Mouse (Mus musculus) forebrain, embryonic 14.5 days (tissue): Measurements from ENCODE around the gene 1600002K03Rik. TPM values are rescaled to one million over a fixed set of nuclear protein-coding genes. Genes with fewer than 3 reads are reported as not detected.

Source experiments
- ATAC-seq: fragments of 200-750 bp; cut with Nextera tagmentation; 2 replicates; pipeline ENCODE4 v1.8.0; 2017; ENCODE audit warnings: mild to moderate bottlenecking, moderate library complexity
- DNase-seq: peaks from one replicate; pipeline ENCODE4 v3.0.0-alpha.2; 2015; ENCODE audit warnings: low spot score
- H3K27ac ChIP-seq: fragments of 300-500 bp; sonication (generic); 2 replicates; pipeline ENCODE4 v1.5.1; 2014; ENCODE audit warnings: low read depth, mild to moderate bottlenecking, control low read depth, low read length, moderate library complexity
- H3K27me3 ChIP-seq: fragments of 300-500 bp; sonication (generic); replicated peaks from 2 replicates; pipeline ENCODE4 v1.6.1; 2014; ENCODE audit warnings: low read length, control low read depth, mixed read lengths; ENCODE audit not compliant: control insufficient read depth, insufficient read depth
- H3K36me3 ChIP-seq: fragments of 300-500 bp; sonication (generic); 2 replicates; pipeline ENCODE4 v1.6.1; 2014; ENCODE audit warnings: low read length, control low read depth; ENCODE audit not compliant: control insufficient read depth, insufficient read depth
- H3K4me1 ChIP-seq: fragments of 300-500 bp; sonication (generic); 2 replicates; pipeline ENCODE4 v1.6.1; 2014; ENCODE audit warnings: antibody characterized with exemption, low read length, control low read depth; ENCODE audit not compliant: control insufficient read depth, insufficient read depth
- H3K4me2 ChIP-seq: fragments of 300-500 bp; sonication (generic); 2 replicates; pipeline ENCODE4 v1.6.1; 2014; ENCODE audit warnings: mild to moderate bottlenecking, control low read depth, low read length
- H3K4me3 ChIP-seq: fragments of 300-500 bp; sonication (generic); 2 replicates; pipeline ENCODE4 v1.5.1; 2014; ENCODE audit warnings: low read depth, low read length, control low read depth
- H3K9ac ChIP-seq: fragments of 300-500 bp; sonication (generic); 2 replicates; pipeline ENCODE4 v1.6.1; 2014; ENCODE audit warnings: mild to moderate bottlenecking, low read length, control low read depth, moderate library complexity
- H3K9me3 ChIP-seq: fragments of 300-500 bp; sonication (generic); replicated peaks from 2 replicates; pipeline ENCODE4 v1.6.1; 2016; ENCODE audit warnings: low read length, control low read depth, mixed read lengths; ENCODE audit not compliant: control insufficient read depth
- WGBS: fragments of 180-500 bp; shearing (Covaris S2); extraction: QIAGEN DNeasy Blood & Tissue Kit; methylation state at CpG from one replicate; pipeline ENCODE4 v1.1.7; 2014; 5-methylcytosine and 5-hydroxymethylcytosine counted together
- polyA plus RNA-seq: library from polyadenylated mRNA; unstranded; fragments of >200 nt; fragmentation: Nextera tagmentation; extraction: Ambion mirVana; gene quantifications from 2 replicates; pipeline ENCODE4 v1.2.1, GENCODE M21; 2014

Gene 1600002K03Rik
- polyA plus RNA-seq, 1 experiment from 2014 or later: 9.0 TPM

DNA sequence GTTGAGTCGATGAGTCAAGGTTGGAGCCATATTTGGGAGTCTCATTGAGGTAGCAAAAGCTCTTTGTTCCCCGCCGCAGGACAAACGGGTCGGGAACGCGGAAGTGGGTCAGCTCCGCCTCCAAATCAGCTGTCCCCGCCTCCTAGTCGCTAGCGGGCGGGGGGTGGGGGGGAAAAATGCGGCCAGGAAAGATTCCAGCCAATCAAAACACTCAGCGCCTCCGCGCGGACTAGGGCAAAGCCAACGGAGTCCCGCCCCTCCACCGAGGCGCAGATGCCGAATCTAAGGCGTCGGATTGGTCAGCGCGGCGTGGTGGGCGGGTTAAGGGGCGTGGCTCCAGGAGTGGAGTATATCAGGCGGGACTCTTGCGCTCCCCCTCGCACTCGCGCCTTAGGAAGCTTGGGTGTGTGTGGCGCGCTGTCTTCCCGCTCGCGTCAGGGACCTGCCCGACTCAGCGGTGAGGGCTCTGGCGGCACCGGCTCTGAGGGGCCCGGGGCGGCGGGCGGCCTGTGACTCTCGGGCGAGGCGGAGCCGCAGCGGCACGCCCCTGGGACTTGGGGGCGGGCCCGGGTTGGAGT lies 5.2 kb upstream of the 1600002K03Rik start:
- H3K4me3 ChIP-seq: peak overlapping the region; percentile 93
- ATAC-seq: peak; percentile 93
- peak overlapping the region; percentile 98 for H3K27ac ChIP-seq
- no peaks in the 10 kb centered on the region for H3K27me3 ChIP-seq
- WGBS: under 1% methylated on average over 53 of the region's 55 CpGs
- no peaks in the 10 kb centered on the region for H3K9me3 ChIP-seq
- H3K4me2 ChIP-seq: peak overlapping the region; percentile 85
- peaks cover 37% of the 10 kb centered on the region for H3K4me1 ChIP-seq
- H3K9ac ChIP-seq: peak overlapping the region; percentile 99
- DNase-seq: peak; percentile 100
- H3K36me3 ChIP-seq: peaks cover 33% of the 10 kb centered on the region

DNA sequence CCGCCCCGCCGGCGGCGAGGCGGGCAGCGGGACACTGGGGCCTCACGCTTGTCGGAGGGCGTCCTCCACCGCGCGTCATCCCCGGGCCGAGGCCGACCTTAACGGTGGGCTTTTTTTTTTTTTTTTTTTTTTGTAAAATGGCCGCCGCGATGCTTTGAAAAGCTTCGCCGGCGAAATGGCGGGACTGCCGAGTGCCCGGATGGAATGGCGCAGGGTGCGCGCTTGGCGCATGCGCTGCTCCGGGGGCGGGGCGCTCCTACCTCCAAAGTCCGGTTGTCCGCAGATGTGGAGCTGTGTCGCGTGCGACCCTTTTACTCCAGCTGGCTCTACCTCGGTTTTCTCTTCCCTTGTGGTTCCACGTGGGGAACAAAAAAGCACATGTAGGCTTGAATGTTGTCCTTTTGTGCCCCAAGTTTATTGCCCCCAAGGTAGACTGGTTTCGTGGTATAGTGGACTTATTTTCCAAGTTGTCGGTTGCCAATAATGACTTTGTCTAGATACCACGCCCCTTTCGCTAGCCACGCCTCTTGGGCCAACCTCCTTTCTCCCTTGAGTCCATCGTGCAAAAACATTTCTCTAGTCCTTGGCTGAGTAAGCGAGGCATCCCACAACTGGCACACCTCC lies 4.6 kb upstream of the 1600002K03Rik start:
- H3K4me2 ChIP-seq: peak overlapping the region; percentile 85
- ATAC-seq (peak; percentile 40), DNase-seq (peak; percentile 94)
- peak overlapping the region; percentile 98 for H3K27ac ChIP-seq
- H3K36me3 ChIP-seq: peaks cover 34% of the 10 kb centered on the region
- no peaks in the 10 kb centered on the region for H3K9me3 ChIP-seq
- H3K27me3 ChIP-seq: no peaks in the 10 kb centered on the region
- H3K4me3 ChIP-seq: peak overlapping the region; percentile 93
- H3K9ac ChIP-seq: peak overlapping the region; percentile 99
- under 1% methylated on average over 48 of the region's 48 CpGs for WGBS
- H3K4me1 ChIP-seq: peaks cover 38% of the 10 kb centered on the region

GRCm38 (mm10) chr10:80169070-80169469 lies 3.7 kb upstream of the 1600002K03Rik start:
- peak overlapping the region; percentile 93 for H3K4me3 ChIP-seq
- no peaks in the 10 kb centered on the region for H3K27me3 ChIP-seq
- peak overlapping the region; percentile 98; the same call in 1 of the 2 replicates for H3K27ac ChIP-seq
- peaks cover 38% of the 10 kb centered on the region for H3K4me1 ChIP-seq
- H3K4me2 ChIP-seq: peak overlapping the region; percentile 85
- ATAC-seq: no peak
- H3K9me3 ChIP-seq: no peaks in the 10 kb centered on the region
- peaks cover 34% of the 10 kb centered on the region for H3K36me3 ChIP-seq
- no peak for DNase-seq
- WGBS: 53% methylated on average over 1 of the region's 1 CpGs
- H3K9ac ChIP-seq: peak overlapping the region; percentile 99

DNA sequence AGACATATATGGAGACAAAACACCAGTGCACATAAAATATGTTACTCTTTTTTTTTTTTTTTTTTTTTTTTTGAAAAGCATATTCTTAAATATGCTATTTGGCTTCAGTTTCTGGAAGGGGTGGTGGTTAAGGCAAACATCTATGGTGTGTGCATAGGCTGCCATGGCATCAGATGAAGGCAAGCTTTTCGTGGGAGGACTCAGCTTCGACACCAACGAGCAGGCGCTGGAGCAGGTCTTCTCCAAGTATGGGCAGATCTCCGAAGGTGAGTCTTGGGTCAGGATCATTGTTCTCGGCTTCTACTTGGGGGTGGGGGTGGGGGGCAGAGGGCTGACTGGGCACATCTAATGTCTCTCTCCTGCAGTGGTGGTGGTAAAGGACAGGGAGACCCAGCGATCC lies 3.1 kb upstream of the 1600002K03Rik start:
- 91% methylated on average over 7 of the region's 7 CpGs for WGBS
- H3K9me3 ChIP-seq: no peaks in the 10 kb centered on the region
- ATAC-seq: no peak
- H3K27me3 ChIP-seq: no peaks in the 10 kb centered on the region
- H3K4me3 ChIP-seq: no peak overlapping the region
- peaks cover 35% of the 10 kb centered on the region for H3K4me1 ChIP-seq
- no peak for DNase-seq
- no peak overlapping the region for H3K27ac ChIP-seq
- H3K36me3 ChIP-seq: peaks cover 34% of the 10 kb centered on the region
- H3K9ac ChIP-seq: no peak overlapping the region; the same call in 1 of the 2 replicates
- peak overlapping the region; percentile 85 for H3K4me2 ChIP-seq

DNA sequence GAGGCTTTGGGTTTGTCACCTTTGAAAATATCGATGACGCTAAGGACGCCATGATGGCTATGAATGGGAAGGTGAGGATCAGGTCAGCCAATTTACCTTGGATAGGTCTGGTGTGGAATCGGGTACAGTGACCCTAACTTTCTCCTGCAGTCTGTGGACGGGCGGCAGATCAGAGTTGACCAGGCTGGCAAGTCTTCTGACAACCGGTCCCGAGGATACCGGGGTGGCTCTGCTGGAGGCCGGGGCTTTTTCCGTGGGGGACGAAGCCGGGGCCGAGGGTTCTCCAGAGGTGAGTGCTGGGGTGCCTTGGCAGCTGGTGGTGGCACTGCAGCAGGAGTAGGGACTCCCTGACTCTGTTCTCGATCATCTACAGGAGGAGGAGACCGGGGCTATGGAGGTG lies 2.7 kb upstream of the 1600002K03Rik start:
- DNase-seq (no peak), ATAC-seq (no peak)
- Histone ChIP-seq H3K9me3 (no peaks in the 10 kb centered on the region), H3K9ac (peak overlapping the region; percentile 25; the same call in 1 of the 2 replicates), H3K27me3 (no peaks in the 10 kb centered on the region), H3K27ac (no peak overlapping the region), H3K4me1 (peaks cover 33% of the 10 kb centered on the region), H3K4me2 (no peak overlapping the region; the same call in 1 of the 2 replicates), H3K36me3 (peaks cover 34% of the 10 kb centered on the region), H3K4me3 (no peak overlapping the region)
- WGBS: 93% methylated on average over 16 of the region's 16 CpGs

DNA sequence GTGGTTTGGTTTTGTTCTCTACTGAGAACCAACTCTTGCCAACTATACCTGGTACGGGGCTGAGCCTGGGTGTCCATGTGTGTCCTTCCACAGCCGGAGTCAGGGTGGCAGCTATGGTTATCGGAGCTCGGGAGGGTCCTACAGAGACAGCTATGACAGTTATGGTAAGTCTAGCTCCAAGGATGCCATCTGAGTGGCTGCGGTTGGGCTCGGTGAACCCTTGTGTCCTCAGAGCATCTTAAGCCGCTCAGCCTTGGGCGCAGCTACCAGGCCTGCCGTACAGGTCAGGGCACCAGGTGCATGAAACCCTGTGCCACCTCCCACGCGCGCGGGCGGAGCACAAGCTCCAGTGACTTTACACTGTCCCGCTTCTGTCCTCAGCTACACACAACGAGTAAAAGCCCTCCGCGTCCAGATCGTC lies 2.1 kb upstream of the 1600002K03Rik start:
- no peak overlapping the region for H3K27ac ChIP-seq
- no peak overlapping the region for H3K4me3 ChIP-seq
- H3K27me3 ChIP-seq: no peaks in the 10 kb centered on the region
- no peak overlapping the region; the same call in 1 of the 2 replicates for H3K9ac ChIP-seq
- no peak for ATAC-seq
- no peak for DNase-seq
- no peak overlapping the region for H3K4me2 ChIP-seq
- H3K36me3 ChIP-seq: peaks cover 34% of the 10 kb centered on the region
- no peaks in the 10 kb centered on the region for H3K9me3 ChIP-seq
- WGBS: 98% methylated on average over 19 of the region's 19 CpGs
- peaks cover 28% of the 10 kb centered on the region for H3K4me1 ChIP-seq

DNA sequence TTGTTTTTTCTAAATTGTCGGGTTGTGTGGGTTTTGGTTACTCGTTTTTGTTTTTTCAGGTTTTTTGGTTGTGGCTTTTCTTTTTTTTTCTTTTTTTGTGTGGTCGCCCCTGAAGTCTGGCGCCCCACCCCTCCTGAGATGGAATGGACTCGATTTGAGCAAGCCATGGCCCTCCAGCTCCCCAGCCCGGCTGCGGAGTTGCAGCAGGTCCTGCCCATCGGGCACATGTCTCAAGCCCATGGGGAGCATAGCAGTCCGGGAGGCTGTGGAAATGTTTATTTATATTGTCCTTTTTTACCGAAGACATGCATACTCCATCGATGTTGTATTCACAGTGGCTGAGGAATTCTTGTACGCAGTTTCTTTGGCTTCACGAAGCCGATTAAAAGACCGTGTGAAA lies 1.5 kb upstream of the 1600002K03Rik start:
- H3K36me3 ChIP-seq: peaks cover 34% of the 10 kb centered on the region
- H3K27ac ChIP-seq: no peak overlapping the region
- peaks cover 26% of the 10 kb centered on the region for H3K4me1 ChIP-seq
- WGBS: 93% methylated on average over 15 of the region's 15 CpGs
- no peak overlapping the region for H3K4me2 ChIP-seq
- no peaks in the 10 kb centered on the region for H3K27me3 ChIP-seq
- ATAC-seq: no peak
- no peaks in the 10 kb centered on the region for H3K9me3 ChIP-seq
- no peak for DNase-seq
- no peak overlapping the region for H3K9ac ChIP-seq
- H3K4me3 ChIP-seq: no peak overlapping the region

GRCm38 (mm10) chr10:80171760-80172526 lies 801 bp upstream of the 1600002K03Rik start:
- H3K4me1 ChIP-seq: peaks cover 22% of the 10 kb centered on the region
- WGBS: 81% methylated on average over 45 of the region's 45 CpGs
- no peak for ATAC-seq
- DNase-seq: no peak
- H3K4me3 ChIP-seq: 0 out of 2 replicates have a peak overlapping the region, but pooled peaks have one; percentile 45
- H3K27ac ChIP-seq: peak overlapping the region; percentile 88
- peaks cover 34% of the 10 kb centered on the region for H3K36me3 ChIP-seq
- H3K4me2 ChIP-seq: peak overlapping the region; percentile 59
- peak overlapping the region; percentile 65 for H3K9ac ChIP-seq
- H3K9me3 ChIP-seq: no peaks in the 10 kb centered on the region
- no peaks in the 10 kb centered on the region for H3K27me3 ChIP-seq
